In genomic region chr16:5431111-5431510, GRCm38 (mm10) we compare ENCODE assay signal across 8 mouse cellular contexts.
DNase-seq lines count a peak whose midpoint lies in the region; ATAC-seq lines count a peak whose summit lies in the region.

No protein-coding gene starts in this region.

- H3K4me1 ChIP-seq in megakaryocyte, embryonic 14.5 days, result peaks cover 37% of the 10 kb centered on the region
- H3K4me1 ChIP-seq in neural tube, embryonic 15.5 days, result no peaks in the 10 kb centered on the region

- H3K27ac ChIP-seq in neural tube, embryonic 15.5 days (replicated peaks), result no peak overlapping the region

- H3K27me3 ChIP-seq in megakaryocyte, embryonic 14.5 days (replicated peaks), result peaks cover 13% of the 10 kb centered on the region
- H3K27me3 ChIP-seq in neural tube, embryonic 15.5 days (replicated peaks), result no peaks in the 10 kb centered on the region

- H3K36me3 ChIP-seq in megakaryocyte, embryonic 14.5 days (replicated peaks; ENCODE audit: low read length), result no peaks in the 10 kb centered on the region
- H3K36me3 ChIP-seq in neural tube, embryonic 15.5 days, result no peaks in the 10 kb centered on the region

- WGBS in neural tube, embryonic 15.5 days, result 81% methylated on average over 3 of the region's 3 CpGs

- no peak overlapping the region for H3K4me2 ChIP-seq in neural tube, embryonic 15.5 days

- H3K9me3 ChIP-seq in megakaryocyte, embryonic 14.5 days, result no peaks in the 10 kb centered on the region
- no peaks in the 10 kb centered on the region for H3K9me3 ChIP-seq in neural tube, embryonic 15.5 days (replicated peaks)

- no peak for ATAC-seq in megakaryocyte, adult 5-6 weeks (ENCODE audit: poor library complexity, severe bottlenecking)
- ATAC-seq in neural tube, embryonic 15.5 days (ENCODE audit: low FRiP score), result no peak

- H3K9ac ChIP-seq in neural tube, embryonic 15.5 days (replicated peaks), result no peak overlapping the region

- DNase-seq in frontal cortex, postnatal 14 days (ENCODE audit: low spot score in 2 of 2), result peak; percentile 21 to 48
- peak; percentile 82 to 85 for DNase-seq in layer of hippocampus, adult 8-10 months (ENCODE audit: low spot score in 2 of 2)
- DNase-seq in telencephalon, adult 2 months (ENCODE audit: low read depth, low spot score), result peak; percentile 62
- DNase-seq in yolk sac, embryonic 10.5 days (ENCODE audit: low spot score), result no peak
- DNase-seq in spleen, postnatal 10 days (ENCODE audit: low spot score in 2 of 2), result no peak

- H3K4me3 ChIP-seq in megakaryocyte, embryonic 14.5 days (replicated peaks), result peak overlapping the region; percentile 4
- no peak overlapping the region for H3K4me3 ChIP-seq in neural tube, embryonic 15.5 days (replicated peaks)

Comparison
In these comparisons a context has a peak if more than half of its experiments do, and no peak if none do; other contexts are left out.
1. DNase-seq: peak in frontal cortex, postnatal 14 days (2 of 2), layer of hippocampus, adult 8-10 months (2 of 2) and telencephalon, adult 2 months (single experiment); none in yolk sac, embryonic 10.5 days (single experiment) and spleen, postnatal 10 days (0 of 2).